ENCODE assay signal across 19 mouse cellular contexts in genomic region chr6:62196496-62197188, GRCm38 (mm10).
DNase-seq lines count a peak whose midpoint lies in the region; ATAC-seq and TF ChIP-seq lines count a peak whose summit lies in the region.
"Had no signal": no experiment of that assay in that cellular context is flagged by ENCODE, and none has a peak within 500 bp of the region (broad histone marks: within the 10 kb centered on the region; RNA-seq: fewer than 3 reads in every experiment).

No protein-coding gene starts in this region.

- no peak for TF ChIP-seq CTCF in intestine, postnatal 0 days (IDR thresholded peaks at IDR 0.05; ENCODE audit: low read depth)

- H3K36me3 ChIP-seq in intestine, postnatal 0 days (ENCODE audit: control insufficient read depth, insufficient read depth): no peaks in the 10 kb centered on the region
- H3K36me3 ChIP-seq: heart, embryonic 10.5 days; limb, embryonic 13.5 days; liver, embryonic 15.5 days had no signal

- H3K4me1 ChIP-seq in intestine, postnatal 0 days (replicated peaks; ENCODE audit: control insufficient read depth, insufficient read depth, low read length): no peaks in the 10 kb centered on the region
- H3K4me1 ChIP-seq: heart, embryonic 10.5 days; limb, embryonic 13.5 days; liver, embryonic 15.5 days; megakaryocyte, embryonic 14.5 days had no signal

- H3K9me3 ChIP-seq in intestine, postnatal 0 days (ENCODE audit: control insufficient read depth): no peaks in the 10 kb centered on the region
- H3K9me3 ChIP-seq: heart, embryonic 10.5 days; limb, embryonic 13.5 days; liver, embryonic 15.5 days; megakaryocyte, embryonic 14.5 days had no signal

- 83% methylated on average over 6 of the region's 6 CpGs for WGBS in intestine, postnatal 0 days

- no peak overlapping the region for H3K9ac ChIP-seq in intestine, postnatal 0 days (ENCODE audit: low read depth, low read length)
- H3K9ac ChIP-seq: limb, embryonic 13.5 days; liver, embryonic 15.5 days had no signal

- no peak overlapping the region for H3K4me2 ChIP-seq in intestine, postnatal 0 days (replicated peaks; ENCODE audit: low read depth)
- H3K4me2 ChIP-seq: limb, embryonic 13.5 days; liver, embryonic 15.5 days had no signal

- ATAC-seq in intestine, postnatal 0 days: no peak
- ATAC-seq: hindbrain, embryonic 16.5 days had no signal

- no peak overlapping the region for H3K27ac ChIP-seq in intestine, postnatal 0 days (ENCODE audit: low read depth, low read length)
- H3K27ac ChIP-seq: heart, embryonic 10.5 days; limb, embryonic 13.5 days; liver, embryonic 15.5 days had no signal

- peak; percentile 36 for DNase-seq in cerebellum, adult 9-10 months
- DNase-seq in cerebellum, adult 11-12 months: no peak
- DNase-seq in frontal cortex, postnatal 36 days (ENCODE audit: low spot score in 2 of 2): peak; percentile 9 to 32
- no peak for DNase-seq in frontal cortex, postnatal 14 days (ENCODE audit: low spot score in 2 of 2)
- DNase-seq in brain, adult 2 months (ENCODE audit: low read depth, low spot score): peak; percentile 78
- DNase-seq in layer of hippocampus, adult 9-10 months (ENCODE audit: low spot score): peak; percentile 8
- DNase-seq in ovary, postnatal 36 days (ENCODE audit: low spot score): no peak
- DNase-seq: adrenal gland, postnatal 10 days; gastrocnemius, postnatal 25 days; kidney, adult 8-10 months; kidney, postnatal 4 days; lung, postnatal 10 days had no signal

- no peak overlapping the region for H3K4me3 ChIP-seq in intestine, postnatal 0 days (ENCODE audit: low read depth, low read length)
- H3K4me3 ChIP-seq: heart, embryonic 10.5 days; limb, embryonic 13.5 days; liver, embryonic 15.5 days; megakaryocyte, embryonic 14.5 days had no signal

- H3K27me3 ChIP-seq in intestine, postnatal 0 days (replicated peaks; ENCODE audit: control insufficient read depth, insufficient read depth, low read length): no peaks in the 10 kb centered on the region
- H3K27me3 ChIP-seq: CH12.LX; limb, embryonic 13.5 days; liver, embryonic 15.5 days; megakaryocyte, embryonic 14.5 days had no signal

Comparison
In these comparisons a context has a peak if more than half of its experiments do, and no peak if none do; other contexts are left out.
1. DNase-seq: peak in cerebellum, adult 9-10 months (single experiment), frontal cortex, postnatal 36 days (2 of 2), brain, adult 2 months (single experiment) and layer of hippocampus, adult 9-10 months (single experiment); none in cerebellum, adult 11-12 months (single experiment), frontal cortex, postnatal 14 days (0 of 2) and ovary, postnatal 36 days (single experiment).